Mouse (Mus musculus): ENCODE results near the gene Chrna5.

DNA sequence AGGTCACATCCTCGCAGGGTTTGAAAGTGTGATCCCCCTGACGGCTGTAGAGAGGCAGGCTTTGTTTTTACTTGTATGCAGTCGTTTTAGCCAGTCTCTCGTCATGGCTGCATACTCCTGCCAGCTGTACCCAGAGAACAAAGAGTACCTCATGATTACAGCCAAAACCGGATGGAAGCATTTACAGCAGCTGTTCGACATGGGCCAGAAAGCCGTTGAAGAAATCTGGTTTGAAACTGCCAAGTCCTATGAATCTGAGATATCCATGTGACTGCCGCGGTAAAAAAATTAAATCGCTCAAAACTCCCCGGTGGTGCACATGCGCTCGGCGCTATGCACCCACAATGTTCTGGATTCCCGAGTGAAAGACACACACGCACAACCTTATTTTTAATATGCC is 34.4 kb upstream of the Chrna5 start:
- no peak for TF ChIP-seq CTCF (IDR thresholded peaks at IDR 0.05; ENCODE audit: low read depth, low read length)
- no peak for TF ChIP-seq GATA1 (IDR thresholded peaks at IDR 0.05; ENCODE audit: borderline replicate concordance, low read length)

Data from G1E (cell line).